Mouse (Mus musculus): Measurements from ENCODE around the gene Apof.

- TF ChIP-seq RAD21 (IDR thresholded peaks at IDR 0.05; ENCODE audit: low read depth, low read length) = no peak
- TF ChIP-seq CTCF (IDR thresholded peaks at IDR 0.05 in 2 of 3, conservative IDR thresholded peaks at IDR 0.05 in 1 of 3; ENCODE audit: control insufficient read depth in 1 of 3, insufficient read depth in 1 of 3, low read depth in 2 of 3, low read length in 3 of 3, poor library complexity in 1 of 3, severe bottlenecking in 1 of 3) = no peak
- TF ChIP-seq ZNF384 (IDR thresholded peaks at IDR 0.05; ENCODE audit: low read depth, low read length) = no peak
- TF ChIP-seq POLR2A (IDR thresholded peaks at IDR 0.05; ENCODE audit: control insufficient read depth in 1 of 2, insufficient read depth in 1 of 2, low read depth in 1 of 2, low read length in 2 of 2, poor library complexity in 1 of 2) = no peak
- no peak for TF ChIP-seq TAL1 (IDR thresholded peaks at IDR 0.05; ENCODE audit: low read length)
- no peak for TF ChIP-seq CHD1 (IDR thresholded peaks at IDR 0.05; ENCODE audit: low read depth, low read length)
- TF ChIP-seq EP300 (IDR thresholded peaks at IDR 0.05; ENCODE audit: low read depth in 1 of 2, low read length in 2 of 2) = no peak
- TF ChIP-seq MAZ (IDR thresholded peaks at IDR 0.05; ENCODE audit: low read depth, low read length) = no peak
- TF ChIP-seq SIN3A (IDR thresholded peaks at IDR 0.05; ENCODE audit: low read length) = no peak
- no peak for TF ChIP-seq GATA1 (IDR thresholded peaks at IDR 0.05; ENCODE audit: low read depth, low read length)
- no peak for TF ChIP-seq ZC3H11A (IDR thresholded peaks at IDR 0.05; ENCODE audit: low read depth, low read length)
Observed at GRCm38 (mm10) chr10:128269206-128269910, 887 bp downstream of the Apof start.

Measured in MEL (cell line).